Mouse (Mus musculus): Measurements from ENCODE around the gene Tent4a. TPM values are rescaled to one million over a fixed set of nuclear protein-coding genes. Genes with fewer than 3 reads are reported as not detected.
A peak's percentile ranks its signal among the peaks of the same experiment; 100 is the strongest.

Tent4a gene
- polyA plus RNA-seq, 1 experiment: 34.5 TPM

GRCm38 (mm10) chr13:69487611-69488275 is 46.7 kb downstream of the Tent4a start:
- TF ChIP-seq POLR2A (IDR thresholded peaks at IDR 0.05; ENCODE audit: borderline replicate concordance, extremely low read depth, insufficient read depth, insufficient read length, poor library complexity, severe bottlenecking) (no peak), CTCF (IDR thresholded peaks at IDR 0.05; ENCODE audit: borderline replicate concordance, extremely low read depth, insufficient read depth, insufficient read length) (no peak)
- peak; percentile 46 for DNase-seq (ENCODE audit: low read depth)

DNA sequence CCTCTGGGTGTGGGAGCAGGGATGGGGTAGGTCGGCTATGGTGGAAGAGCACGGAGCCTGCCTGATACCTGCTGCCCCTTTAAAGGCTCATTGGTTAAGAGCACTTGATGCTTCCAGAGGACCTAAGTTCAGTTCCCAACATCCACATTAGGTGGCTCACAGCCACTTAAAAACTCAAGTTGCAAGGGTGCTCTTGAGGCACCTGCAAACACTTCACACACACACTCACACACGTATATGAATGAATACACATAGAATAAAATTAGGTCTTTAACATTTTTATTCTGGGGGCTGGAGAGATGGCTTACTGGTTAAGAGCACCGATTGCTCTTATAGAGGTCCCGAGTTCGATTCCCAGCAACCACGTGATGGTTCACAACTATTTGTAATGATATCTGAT is 47.3 kb downstream of the Tent4a start:
- no peak for DNase-seq (ENCODE audit: low read depth)
- TF ChIP-seq POLR2A (IDR thresholded peaks at IDR 0.05; ENCODE audit: borderline replicate concordance, extremely low read depth, insufficient read depth, insufficient read length, poor library complexity, severe bottlenecking) (no peak), CTCF (IDR thresholded peaks at IDR 0.05; ENCODE audit: borderline replicate concordance, extremely low read depth, insufficient read depth, insufficient read length) (no peak)

DNA sequence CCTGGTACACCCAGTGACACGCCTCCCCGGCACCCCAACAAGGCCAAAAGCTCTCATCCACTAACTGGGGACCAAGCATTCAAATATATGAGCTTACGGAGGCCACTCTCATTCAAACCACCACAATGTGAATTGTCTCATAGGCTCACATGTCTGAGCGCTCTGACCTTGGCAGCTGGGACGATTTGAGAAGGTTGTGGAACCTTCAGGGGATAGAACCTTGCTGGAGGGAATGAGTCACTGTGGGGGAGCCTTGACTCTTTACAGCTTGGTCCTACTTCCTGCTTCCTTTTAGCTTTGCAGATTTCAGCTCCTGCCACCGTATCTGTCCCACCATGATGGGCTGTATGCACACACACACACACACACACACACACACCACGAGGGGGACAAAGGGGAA is 48.6 kb downstream of the Tent4a start:
- TF ChIP-seq POLR2A (IDR thresholded peaks at IDR 0.05; ENCODE audit: borderline replicate concordance, extremely low read depth, insufficient read depth, insufficient read length, poor library complexity, severe bottlenecking) (no peak), CTCF (IDR thresholded peaks at IDR 0.05; ENCODE audit: borderline replicate concordance, extremely low read depth, insufficient read depth, insufficient read length) (no peak)
- DNase-seq (ENCODE audit: low read depth): no peak

GRCm38 (mm10) chr13:69485326-69485725 is 49.1 kb downstream of the Tent4a start:
- TF ChIP-seq CTCF (IDR thresholded peaks at IDR 0.05; ENCODE audit: borderline replicate concordance, extremely low read depth, insufficient read depth, insufficient read length): peak; percentile 68; the same call in 1 of the 2 replicates
- no peak for TF ChIP-seq POLR2A (IDR thresholded peaks at IDR 0.05; ENCODE audit: borderline replicate concordance, extremely low read depth, insufficient read depth, insufficient read length, poor library complexity, severe bottlenecking)
- peak; percentile 64 for DNase-seq (ENCODE audit: low read depth)

GRCm38 (mm10) chr13:69482751-69483150 is 51.7 kb downstream of the Tent4a start:
- DNase-seq (ENCODE audit: low read depth): peak; percentile 65

GRCm38 (mm10) chr13:69481634-69482505 is 52.5 kb downstream of the Tent4a start:
- no peak for TF ChIP-seq CTCF (IDR thresholded peaks at IDR 0.05; ENCODE audit: borderline replicate concordance, extremely low read depth, insufficient read depth, insufficient read length)
- TF ChIP-seq POLR2A (IDR thresholded peaks at IDR 0.05; ENCODE audit: borderline replicate concordance, extremely low read depth, insufficient read depth, insufficient read length, poor library complexity, severe bottlenecking): no peak
- peak; percentile 80 for DNase-seq (ENCODE audit: low read depth)

More at GRCm38 (mm10) chr13:69482751-69483150, 51.7 kb downstream of the Tent4a start:
- no peak for TF ChIP-seq POLR2A (IDR thresholded peaks at IDR 0.05; ENCODE audit: borderline replicate concordance, extremely low read depth, insufficient read depth, insufficient read length, poor library complexity, severe bottlenecking)

GRCm38 (mm10) chr13:69481026-69481425 is 53.4 kb downstream of the Tent4a start:
- TF ChIP-seq CTCF (IDR thresholded peaks at IDR 0.05; ENCODE audit: borderline replicate concordance, extremely low read depth, insufficient read depth, insufficient read length) (no peak), POLR2A (IDR thresholded peaks at IDR 0.05; ENCODE audit: borderline replicate concordance, extremely low read depth, insufficient read depth, insufficient read length, poor library complexity, severe bottlenecking) (no peak)
- peak; percentile 60 for DNase-seq (ENCODE audit: low read depth)

DNA sequence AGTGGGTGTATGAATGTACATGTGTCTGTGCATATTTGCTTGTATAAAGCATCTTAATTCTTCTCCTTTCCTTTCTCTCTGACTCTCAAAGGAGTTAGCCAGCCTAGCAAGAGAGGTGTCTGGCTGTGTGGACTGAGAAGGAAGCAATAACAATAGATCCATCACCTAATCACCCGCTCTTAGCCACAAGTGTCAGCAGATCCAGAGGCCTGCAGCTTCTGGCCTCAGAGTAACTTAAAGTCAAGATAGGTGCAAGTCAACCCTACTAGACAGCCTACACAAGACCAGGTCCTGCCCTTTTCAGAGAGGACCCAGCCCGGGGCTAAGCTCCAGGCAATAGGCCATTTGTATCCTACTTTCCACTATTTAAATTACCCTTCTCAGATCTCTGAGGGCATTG is 54.5 kb downstream of the Tent4a start:
- TF ChIP-seq POLR2A (IDR thresholded peaks at IDR 0.05; ENCODE audit: borderline replicate concordance, extremely low read depth, insufficient read depth, insufficient read length, poor library complexity, severe bottlenecking) (no peak), CTCF (IDR thresholded peaks at IDR 0.05; ENCODE audit: borderline replicate concordance, extremely low read depth, insufficient read depth, insufficient read length) (no peak)

GRCm38 (mm10) chr13:69478703-69479102 is 55.7 kb downstream of the Tent4a start:
- DNase-seq (ENCODE audit: low read depth): no peak
- TF ChIP-seq POLR2A (IDR thresholded peaks at IDR 0.05; ENCODE audit: borderline replicate concordance, extremely low read depth, insufficient read depth, insufficient read length, poor library complexity, severe bottlenecking) (no peak), CTCF (IDR thresholded peaks at IDR 0.05; ENCODE audit: borderline replicate concordance, extremely low read depth, insufficient read depth, insufficient read length) (no peak)

More for the DNA sequence above, 54.5 kb downstream of the Tent4a start:
- no peak for DNase-seq (ENCODE audit: low read depth)

DNA sequence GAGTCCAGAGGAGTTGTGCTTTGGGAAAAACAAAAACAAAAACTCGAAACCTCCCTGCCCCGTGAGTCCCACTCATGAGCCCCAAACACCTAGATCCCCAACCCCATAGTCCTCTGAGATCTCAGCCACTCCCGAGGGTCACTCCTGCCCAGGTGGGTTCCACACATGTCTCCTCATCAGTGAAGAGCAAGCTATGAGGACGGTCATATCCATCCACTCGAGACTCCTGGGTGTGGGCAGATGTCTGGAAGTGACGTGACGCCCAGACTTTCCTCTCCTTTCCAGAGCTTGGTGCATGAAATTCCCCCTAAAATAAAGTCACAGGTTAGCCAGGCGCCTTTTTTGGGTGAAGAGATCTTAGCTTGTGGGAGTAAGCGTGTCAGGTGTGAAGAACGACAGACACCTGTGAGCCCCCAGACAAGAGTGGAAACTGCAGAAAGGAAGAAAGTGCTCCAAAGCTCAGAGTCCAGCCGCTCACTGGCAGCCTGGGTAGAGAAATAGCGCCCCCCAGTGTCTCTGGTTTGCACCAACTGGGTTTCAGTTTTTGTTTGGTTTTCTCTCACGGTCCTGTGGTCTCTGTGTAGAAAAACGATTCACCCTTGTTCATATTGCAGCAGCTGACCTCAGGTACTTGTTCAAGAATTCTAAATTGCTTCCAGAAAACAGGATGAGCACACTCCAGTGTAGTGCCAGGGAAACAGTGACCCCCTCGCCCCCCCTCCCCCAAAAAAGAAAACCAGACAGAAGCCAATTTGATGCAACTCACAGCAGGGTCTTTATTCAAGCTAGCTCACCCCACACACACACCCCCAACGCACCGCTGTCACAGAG is 73.6 kb downstream of the Tent4a start:
- peak; percentile 56 for DNase-seq (ENCODE audit: low read depth)
- TF ChIP-seq CTCF (IDR thresholded peaks at IDR 0.05; ENCODE audit: borderline replicate concordance, extremely low read depth, insufficient read depth, insufficient read length) (peak; percentile 72), POLR2A (IDR thresholded peaks at IDR 0.05; ENCODE audit: borderline replicate concordance, extremely low read depth, insufficient read depth, insufficient read length, poor library complexity, severe bottlenecking) (no peak)

All from brain, embryonic 14.5 days (tissue).